Mouse (Mus musculus): ENCODE data around the gene Bicc1. TPM values are rescaled to one million over a fixed set of nuclear protein-coding genes. Genes with fewer than 3 reads are reported as not detected.
A peak's percentile ranks its signal among the peaks of the same experiment; 100 is the strongest.

The Bicc1 gene
- total and polyA plus RNA-seq, 2 experiments from 2014 or later = 4.6 to 5.2 TPM

DNA sequence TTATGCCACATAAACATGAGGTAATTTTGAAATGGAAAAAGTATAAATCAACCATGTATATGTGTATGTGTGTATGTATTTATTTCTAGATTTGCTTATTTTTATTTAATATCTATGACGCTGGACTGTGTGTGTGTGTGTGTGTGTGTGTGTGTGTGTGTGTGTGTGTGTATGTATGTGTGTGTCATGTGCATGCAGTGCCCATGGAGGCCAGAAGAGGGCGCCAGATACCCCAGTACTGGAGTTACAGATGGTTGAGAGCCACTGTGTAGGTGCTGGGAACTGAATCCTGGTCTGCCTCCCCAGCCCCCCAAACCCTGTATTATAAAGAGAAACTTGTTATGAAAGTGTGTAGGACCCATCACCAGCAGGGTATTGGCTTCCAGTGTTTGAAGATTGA is 20.6 kb upstream of the Bicc1 start:
- no peak for ATAC-seq
- no peak overlapping the region for H3K4me3 ChIP-seq (ENCODE audit: low read depth, low read length)
- 86% methylated on average over 2 of the region's 2 CpGs for WGBS

DNA sequence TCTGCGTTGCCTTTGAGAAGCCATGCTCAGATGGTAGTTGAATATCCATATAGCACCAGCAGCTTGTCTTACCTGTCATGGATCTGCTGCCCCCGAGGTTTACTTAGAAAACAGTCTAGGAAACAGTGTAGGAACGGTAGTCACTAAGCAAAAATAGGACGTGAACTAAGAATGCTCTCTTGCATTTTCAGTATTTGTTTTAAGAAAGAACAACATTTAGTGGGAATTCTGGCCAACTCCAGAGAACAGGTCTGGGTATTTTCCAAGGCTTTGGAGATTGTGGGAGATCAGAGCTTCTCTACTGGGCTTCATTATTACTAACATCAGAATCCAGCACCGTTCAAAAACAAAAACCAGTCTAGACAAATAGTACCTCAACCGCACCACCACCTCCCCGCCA is 17.7 kb upstream of the Bicc1 start:
- 86% methylated on average over 7 of the region's 7 CpGs for WGBS
- no peaks in the 10 kb centered on the region for H3K9me3 ChIP-seq (ENCODE audit: low read length)
- H3K9ac ChIP-seq = no peak overlapping the region
- no peaks in the 10 kb centered on the region for H3K27me3 ChIP-seq (ENCODE audit: insufficient read depth, low read length)
- H3K27ac ChIP-seq (ENCODE audit: low read depth, low read length) = no peak overlapping the region
- no peak overlapping the region for H3K4me2 ChIP-seq (ENCODE audit: low read depth)
- H3K4me3 ChIP-seq (ENCODE audit: low read depth, low read length) = no peak overlapping the region
- no peaks in the 10 kb centered on the region for H3K4me1 ChIP-seq (ENCODE audit: insufficient read depth)
- no peak for TF ChIP-seq CTCF (IDR thresholded peaks at IDR 0.05; ENCODE audit: low read depth)
- DNase-seq (no peak), ATAC-seq (no peak)
- no peaks in the 10 kb centered on the region for H3K36me3 ChIP-seq (ENCODE audit: insufficient read depth)

More for the DNA sequence above, 20.6 kb upstream of the Bicc1 start:
- no peaks in the 10 kb centered on the region for H3K27me3 ChIP-seq (ENCODE audit: insufficient read depth, low read length)
- TF ChIP-seq CTCF (IDR thresholded peaks at IDR 0.05; ENCODE audit: low read depth) = peak; percentile 9; the same call in 1 of the 2 replicates
- no peak overlapping the region for H3K9ac ChIP-seq
- H3K27ac ChIP-seq (ENCODE audit: low read depth, low read length) = no peak overlapping the region
- H3K36me3 ChIP-seq (ENCODE audit: insufficient read depth) = no peaks in the 10 kb centered on the region
- no peaks in the 10 kb centered on the region for H3K9me3 ChIP-seq (ENCODE audit: low read length)
- no peak for DNase-seq
- no peaks in the 10 kb centered on the region for H3K4me1 ChIP-seq (ENCODE audit: insufficient read depth)
- no peak overlapping the region for H3K4me2 ChIP-seq (ENCODE audit: low read depth)

GRCm38 (mm10) chr10:71176341-71176740 is 16.8 kb upstream of the Bicc1 start:
- TF ChIP-seq CTCF (IDR thresholded peaks at IDR 0.05; ENCODE audit: low read depth) = no peak
- Histone ChIP-seq H3K27me3 (ENCODE audit: insufficient read depth, low read length) (no peaks in the 10 kb centered on the region), H3K9ac (no peak overlapping the region), H3K36me3 (ENCODE audit: insufficient read depth) (no peaks in the 10 kb centered on the region), H3K4me1 (ENCODE audit: insufficient read depth) (no peaks in the 10 kb centered on the region), H3K4me3 (ENCODE audit: low read depth, low read length) (no peak overlapping the region), H3K9me3 (ENCODE audit: low read length) (no peaks in the 10 kb centered on the region), H3K27ac (ENCODE audit: low read depth, low read length) (no peak overlapping the region), H3K4me2 (ENCODE audit: low read depth) (no peak overlapping the region)
- WGBS = 76% methylated on average over 8 of the region's 8 CpGs
- ATAC-seq (no peak), DNase-seq (no peak)

- Histone ChIP-seq H3K9me3 (ENCODE audit: low read length) (no peaks in the 10 kb centered on the region), H3K27ac (ENCODE audit: low read depth, low read length) (no peak overlapping the region), H3K4me1 (ENCODE audit: insufficient read depth) (no peaks in the 10 kb centered on the region), H3K36me3 (ENCODE audit: insufficient read depth) (no peaks in the 10 kb centered on the region), H3K4me2 (ENCODE audit: low read depth) (no peak overlapping the region), H3K9ac (no peak overlapping the region), H3K27me3 (ENCODE audit: insufficient read depth, low read length) (no peaks in the 10 kb centered on the region), H3K4me3 (ENCODE audit: low read depth, low read length) (no peak overlapping the region)
- ATAC-seq = no peak
- 97% methylated on average over 15 of the region's 15 CpGs for WGBS
- DNase-seq = no peak
- TF ChIP-seq CTCF (IDR thresholded peaks at IDR 0.05; ENCODE audit: low read depth) = no peak
These were observed 15.8 kb upstream of the Bicc1 start for GRCm38 (mm10) chr10:71175280-71175679.

- H3K9ac ChIP-seq = no peak overlapping the region
- no peak overlapping the region for H3K4me2 ChIP-seq (ENCODE audit: low read depth)
- H3K36me3 ChIP-seq (ENCODE audit: insufficient read depth) = no peaks in the 10 kb centered on the region
- DNase-seq (no peak), ATAC-seq (no peak)
- no peak overlapping the region for H3K27ac ChIP-seq (ENCODE audit: low read depth, low read length)
- H3K27me3 ChIP-seq (ENCODE audit: insufficient read depth, low read length) = no peaks in the 10 kb centered on the region
- no peak overlapping the region for H3K4me3 ChIP-seq (ENCODE audit: low read depth, low read length)
- H3K9me3 ChIP-seq (ENCODE audit: low read length) = no peaks in the 10 kb centered on the region
- WGBS = 92% methylated on average over 1 of the region's 1 CpGs
- no peaks in the 10 kb centered on the region for H3K4me1 ChIP-seq (ENCODE audit: insufficient read depth)
- no peak for TF ChIP-seq CTCF (IDR thresholded peaks at IDR 0.05; ENCODE audit: low read depth)
These were observed 11.9 kb upstream of the Bicc1 start for GRCm38 (mm10) chr10:71171414-71171813.

- Histone ChIP-seq H3K4me3 (ENCODE audit: low read depth, low read length) (no peak overlapping the region), H3K27me3 (ENCODE audit: insufficient read depth, low read length) (no peaks in the 10 kb centered on the region), H3K4me2 (ENCODE audit: low read depth) (no peak overlapping the region), H3K9me3 (ENCODE audit: low read length) (no peaks in the 10 kb centered on the region), H3K27ac (ENCODE audit: low read depth, low read length) (no peak overlapping the region), H3K4me1 (ENCODE audit: insufficient read depth) (no peaks in the 10 kb centered on the region), H3K9ac (no peak overlapping the region), H3K36me3 (ENCODE audit: insufficient read depth) (no peaks in the 10 kb centered on the region)
- no peak for TF ChIP-seq CTCF (IDR thresholded peaks at IDR 0.05; ENCODE audit: low read depth)
- no peak for DNase-seq
- no peak for ATAC-seq
- WGBS = 92% methylated on average over 5 of the region's 5 CpGs
These were observed 11.3 kb upstream of the Bicc1 start for GRCm38 (mm10) chr10:71170771-71171170.

- Histone ChIP-seq H3K9ac (no peak overlapping the region), H3K27ac (ENCODE audit: low read depth, low read length) (no peak overlapping the region), H3K36me3 (ENCODE audit: insufficient read depth) (no peaks in the 10 kb centered on the region), H3K4me2 (ENCODE audit: low read depth) (no peak overlapping the region), H3K9me3 (ENCODE audit: low read length) (no peaks in the 10 kb centered on the region), H3K27me3 (ENCODE audit: insufficient read depth, low read length) (no peaks in the 10 kb centered on the region), H3K4me1 (ENCODE audit: insufficient read depth) (no peaks in the 10 kb centered on the region), H3K4me3 (ENCODE audit: low read depth, low read length) (no peak overlapping the region)
- 85% methylated on average over 10 of the region's 10 CpGs for WGBS
- no peak for DNase-seq
- no peak for ATAC-seq
- no peak for TF ChIP-seq CTCF (IDR thresholded peaks at IDR 0.05; ENCODE audit: low read depth)
These were observed 10.3 kb upstream of the Bicc1 start for GRCm38 (mm10) chr10:71169811-71170210.

DNA sequence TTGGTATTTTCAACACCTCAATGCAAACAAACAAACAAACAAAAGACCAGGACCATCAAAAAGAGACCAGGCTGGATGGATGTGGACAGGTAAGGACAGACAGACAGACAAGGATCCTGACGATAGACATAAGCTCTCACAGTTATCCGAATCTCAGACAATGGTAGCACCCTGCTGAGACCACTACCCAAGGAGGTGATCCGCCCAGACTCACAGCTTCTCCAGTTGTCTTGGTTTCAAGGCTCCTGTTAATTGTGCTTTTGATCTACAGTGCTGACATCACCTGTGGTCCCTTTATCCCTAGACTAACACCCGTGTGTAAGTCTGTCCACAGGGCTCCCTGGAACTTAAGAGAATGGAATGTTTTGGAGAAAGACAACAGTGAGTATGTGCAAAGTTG is 9.7 kb upstream of the Bicc1 start:
- Histone ChIP-seq H3K4me1 (ENCODE audit: insufficient read depth) (no peaks in the 10 kb centered on the region), H3K9ac (no peak overlapping the region), H3K27ac (ENCODE audit: low read depth, low read length) (no peak overlapping the region), H3K4me3 (ENCODE audit: low read depth, low read length) (no peak overlapping the region), H3K27me3 (ENCODE audit: insufficient read depth, low read length) (no peaks in the 10 kb centered on the region), H3K4me2 (ENCODE audit: low read depth) (no peak overlapping the region), H3K36me3 (ENCODE audit: insufficient read depth) (no peaks in the 10 kb centered on the region), H3K9me3 (ENCODE audit: low read length) (no peaks in the 10 kb centered on the region)
- 50% methylated on average over 4 of the region's 4 CpGs for WGBS
- no peak for TF ChIP-seq CTCF (IDR thresholded peaks at IDR 0.05; ENCODE audit: low read depth)
- no peak for DNase-seq
- ATAC-seq = no peak
